Mouse (Mus musculus): Measurements from ENCODE around the gene Mroh2a. TPM values are rescaled to one million over a fixed set of nuclear protein-coding genes. Genes with fewer than 3 reads are reported as not detected.

Gene Mroh2a
- 0.41 TPM in 2 replicates for polyA plus RNA-seq (2015; fragmentation: Nextera tagmentation; extraction: Ambion mirVana)

DNA sequence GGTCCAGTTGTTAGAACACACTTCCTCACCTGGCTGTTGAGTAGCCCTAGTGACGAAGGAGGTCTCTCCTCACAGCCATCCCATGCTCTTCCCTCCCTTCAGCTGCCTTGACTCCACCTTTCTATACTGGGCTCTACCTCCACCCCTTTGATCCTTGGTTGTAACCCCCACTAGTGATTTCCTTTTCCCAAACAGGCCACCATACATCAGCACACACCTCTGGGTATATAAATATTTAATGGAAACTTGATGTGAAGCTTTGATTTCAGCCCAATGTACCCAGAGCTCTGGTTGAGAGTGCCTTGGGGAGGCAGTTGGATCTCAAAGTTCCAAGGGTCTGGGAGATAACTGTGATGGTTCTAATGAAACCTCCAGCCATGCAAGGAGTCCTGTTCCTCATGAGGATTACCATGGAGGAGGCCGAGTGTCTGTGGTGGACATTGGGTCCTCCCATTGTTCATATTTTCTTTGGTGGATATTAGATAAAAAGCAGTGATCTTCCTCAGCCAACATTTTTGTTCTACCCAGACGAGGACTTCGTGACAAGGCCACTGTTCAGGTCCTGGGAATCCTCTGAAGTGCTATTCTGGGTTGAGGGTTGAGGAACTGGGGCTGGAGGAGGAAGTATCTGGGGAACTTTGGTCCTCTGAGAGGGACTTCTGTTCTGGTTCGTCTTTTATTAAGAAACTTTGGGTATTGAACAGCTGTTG lies at the start of gene Mroh2a:
TSS of gene Mroh2a (plus strand) at position 317 of the 710 bp plus-strand sequence.
- H3K9me3 ChIP-seq (replicated peaks), result peaks cover 47% of the 10 kb centered on the region
- ATAC-seq (ENCODE audit: low read depth) (no peak), DNase-seq (no peak)
- WGBS (ENCODE audit: insufficient replicate concordance), result 32% methylated on average over 5 of the region's 5 CpGs
- no peaks in the 10 kb centered on the region for H3K4me1 ChIP-seq (replicated peaks)
- no peaks in the 10 kb centered on the region for H3K36me3 ChIP-seq
- H3K9ac ChIP-seq, result no peak within 1 kb of the TSS
- H3K27me3 ChIP-seq, result no peaks in the 10 kb centered on the region
- no peak within 1 kb of the TSS for H3K27ac ChIP-seq
- no peak within 1 kb of the TSS for H3K4me3 ChIP-seq (replicated peaks)
- no peak within 1 kb of the TSS for H3K4me2 ChIP-seq

DNA sequence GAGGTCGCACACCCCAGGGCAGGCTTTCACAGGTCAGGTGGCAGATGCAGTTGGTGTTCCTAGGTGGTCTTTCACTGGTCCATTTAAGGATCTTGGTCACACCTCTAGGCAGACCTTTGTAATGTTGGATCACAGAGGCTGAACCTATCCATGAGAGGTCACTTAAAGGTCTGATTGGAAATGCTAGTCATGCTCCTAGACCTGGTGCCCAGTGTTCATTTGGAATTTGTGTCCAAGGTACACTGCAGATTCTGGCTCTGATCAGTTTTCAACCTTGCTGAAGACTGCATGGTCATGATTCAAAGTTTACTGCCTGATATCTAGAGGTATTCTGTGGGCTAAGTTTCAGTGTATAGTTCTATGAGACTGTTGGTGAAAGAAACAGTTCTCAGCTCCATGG lies 47.1 kb upstream of the Mroh2a start:
- Histone ChIP-seq H3K4me3 (replicated peaks) (no peak overlapping the region), H3K36me3 (no peaks in the 10 kb centered on the region), H3K9me3 (replicated peaks) (peaks cover 16% of the 10 kb centered on the region), H3K4me2 (no peak overlapping the region), H3K27me3 (no peaks in the 10 kb centered on the region), H3K27ac (no peak overlapping the region), H3K9ac (no peak overlapping the region), H3K4me1 (replicated peaks) (no peaks in the 10 kb centered on the region)
- no peak for DNase-seq
- ATAC-seq (ENCODE audit: low read depth), result no peak
- 72% methylated on average over 1 of the region's 1 CpGs for WGBS (ENCODE audit: insufficient replicate concordance)

DNA sequence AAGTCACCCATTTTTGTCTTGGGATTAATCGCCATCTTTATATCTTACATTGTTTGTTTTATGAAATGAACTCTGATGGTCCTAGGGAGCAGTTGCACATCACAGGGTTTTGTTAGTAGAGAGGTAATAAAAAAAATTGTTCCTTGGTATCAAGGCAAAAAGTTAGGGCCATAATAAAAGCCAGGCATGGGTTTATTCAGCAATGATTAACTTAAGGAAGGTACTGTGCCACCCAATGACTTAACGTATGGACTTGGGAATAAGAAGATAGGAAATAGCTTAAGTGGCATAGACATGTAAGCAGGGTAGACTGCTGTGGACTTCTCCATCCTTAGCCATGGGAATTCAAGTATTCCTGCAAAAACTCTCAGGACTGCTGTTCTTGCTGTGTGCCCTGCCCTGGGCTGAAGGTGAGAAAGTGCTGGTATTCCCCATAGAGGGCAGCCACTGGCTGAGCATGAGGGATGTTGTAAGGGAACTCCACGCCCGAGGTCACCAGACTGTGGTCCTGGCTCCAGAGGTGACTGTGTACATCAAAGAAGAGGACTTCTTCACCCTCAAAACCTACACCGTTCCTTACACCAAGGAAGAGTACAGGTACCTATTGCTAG lies 40.4 kb upstream of the Mroh2a start:
- Histone ChIP-seq H3K27me3 (no peaks in the 10 kb centered on the region), H3K36me3 (no peaks in the 10 kb centered on the region), H3K9me3 (replicated peaks) (no peaks in the 10 kb centered on the region), H3K4me1 (replicated peaks) (no peaks in the 10 kb centered on the region), H3K9ac (no peak overlapping the region), H3K27ac (no peak overlapping the region), H3K4me3 (replicated peaks) (no peak overlapping the region), H3K4me2 (no peak overlapping the region)
- 63% methylated on average over 5 of the region's 5 CpGs for WGBS (ENCODE audit: insufficient replicate concordance)
- no peak for DNase-seq
- no peak for ATAC-seq (ENCODE audit: low read depth)

DNA sequence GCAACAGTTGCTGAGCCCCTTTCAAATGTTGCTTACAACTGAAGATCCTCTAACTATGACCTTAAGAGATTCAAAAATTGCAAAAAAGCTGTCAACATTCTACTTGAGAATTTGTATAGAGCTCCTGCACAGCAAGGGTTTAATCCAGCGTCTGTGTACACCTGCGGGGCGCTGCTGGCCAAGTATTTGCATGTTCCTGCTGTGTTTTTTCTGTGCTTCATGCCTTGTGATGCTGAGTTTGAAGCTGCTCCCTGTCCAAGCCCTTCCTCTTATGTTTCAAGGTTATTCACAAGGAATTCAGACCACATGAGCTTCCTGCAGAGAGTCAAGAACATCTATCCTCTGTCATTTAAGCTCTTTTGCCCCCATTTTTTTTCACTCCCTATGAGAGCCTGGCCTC lies 34.6 kb upstream of the Mroh2a start:
- H3K4me1 ChIP-seq (replicated peaks), result no peaks in the 10 kb centered on the region
- DNase-seq (no peak), ATAC-seq (ENCODE audit: low read depth) (no peak)
- H3K27me3 ChIP-seq, result no peaks in the 10 kb centered on the region
- no peak overlapping the region for H3K9ac ChIP-seq
- H3K27ac ChIP-seq, result no peak overlapping the region
- H3K4me2 ChIP-seq, result no peak overlapping the region
- WGBS (ENCODE audit: insufficient replicate concordance), result 63% methylated on average over 3 of the region's 3 CpGs
- no peak overlapping the region for H3K4me3 ChIP-seq (replicated peaks)
- no peaks in the 10 kb centered on the region for H3K9me3 ChIP-seq (replicated peaks)
- no peaks in the 10 kb centered on the region for H3K36me3 ChIP-seq

DNA sequence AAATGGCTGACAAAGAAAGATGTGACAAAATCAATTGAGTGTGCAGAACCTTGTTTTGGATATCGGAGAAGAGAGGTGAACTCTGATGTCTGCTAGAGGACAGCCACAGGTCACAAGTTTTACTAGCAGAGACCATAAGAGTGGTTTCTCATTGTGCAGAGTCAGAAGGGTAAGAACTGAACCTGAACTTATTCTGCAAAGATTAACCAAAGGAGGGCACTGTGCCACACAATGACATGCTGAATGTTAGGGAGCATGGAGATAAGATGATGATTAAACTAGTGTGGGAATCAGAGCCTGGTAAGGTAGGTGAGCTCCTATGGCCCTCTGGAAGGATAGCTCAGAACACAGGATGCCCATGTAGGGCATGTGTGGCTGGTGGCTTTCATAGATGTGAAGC lies 31.1 kb upstream of the Mroh2a start:
- Histone ChIP-seq H3K27me3 (peaks cover 9% of the 10 kb centered on the region; the same call in 1 of the 2 replicates), H3K9me3 (replicated peaks) (no peaks in the 10 kb centered on the region), H3K4me2 (no peak overlapping the region), H3K27ac (no peak overlapping the region), H3K9ac (no peak overlapping the region), H3K36me3 (no peaks in the 10 kb centered on the region), H3K4me1 (replicated peaks) (no peaks in the 10 kb centered on the region), H3K4me3 (replicated peaks) (no peak overlapping the region)
- WGBS (ENCODE audit: insufficient replicate concordance), result 58% methylated on average over 1 of the region's 1 CpGs
- DNase-seq (no peak), ATAC-seq (ENCODE audit: low read depth) (no peak)

DNA sequence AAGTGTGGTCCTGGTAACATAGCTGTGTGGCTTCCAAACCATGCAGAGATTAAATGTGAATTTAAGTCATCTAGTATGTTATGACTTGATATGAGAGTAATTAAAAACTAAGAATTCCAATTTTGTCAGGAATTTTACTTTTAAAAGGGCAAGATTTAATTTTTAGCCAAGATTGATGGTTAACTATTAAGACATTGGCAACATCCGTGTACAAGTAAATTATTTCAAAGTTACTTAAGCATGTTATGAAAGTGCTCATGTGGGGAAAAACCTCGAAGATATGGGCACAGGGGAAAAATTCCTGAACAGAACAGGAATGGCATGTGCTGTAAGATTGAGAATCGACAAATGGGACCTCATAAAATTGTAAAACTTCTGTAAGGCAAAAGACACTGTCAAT lies 29.3 kb upstream of the Mroh2a start:
- Histone ChIP-seq H3K36me3 (no peaks in the 10 kb centered on the region), H3K4me3 (replicated peaks) (no peak overlapping the region), H3K4me1 (replicated peaks) (no peaks in the 10 kb centered on the region), H3K27ac (no peak overlapping the region), H3K27me3 (peaks cover 9% of the 10 kb centered on the region; the same call in 1 of the 2 replicates), H3K9ac (no peak overlapping the region), H3K9me3 (replicated peaks) (no peaks in the 10 kb centered on the region), H3K4me2 (no peak overlapping the region)
- no peak for DNase-seq
- no peak for ATAC-seq (ENCODE audit: low read depth)
- WGBS (ENCODE audit: insufficient replicate concordance), result 45% methylated on average over 3 of the region's 3 CpGs

DNA sequence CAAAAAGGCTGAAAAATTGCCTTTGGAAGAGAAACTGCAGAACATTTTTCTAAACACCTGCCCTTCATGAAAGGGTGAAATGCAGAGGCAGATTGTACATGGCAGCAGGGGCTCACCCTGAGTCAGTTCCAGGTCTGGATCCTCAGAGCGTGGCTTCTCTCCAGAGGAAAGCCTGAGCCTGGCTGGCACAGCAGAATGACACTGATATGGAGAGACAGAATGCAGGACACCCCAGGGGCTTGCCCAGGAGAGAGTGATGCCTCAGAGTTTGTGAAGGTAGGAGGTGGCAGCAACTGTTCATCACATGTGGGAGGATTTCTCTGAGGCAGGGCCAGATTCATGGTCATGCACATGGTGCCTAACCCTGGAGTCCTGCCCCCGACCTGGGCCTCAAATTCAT lies 26.8 kb upstream of the Mroh2a start:
- no peak for ATAC-seq (ENCODE audit: low read depth)
- 57% methylated on average over 2 of the region's 2 CpGs for WGBS (ENCODE audit: insufficient replicate concordance)
- Histone ChIP-seq H3K9ac (no peak overlapping the region), H3K4me1 (replicated peaks) (peaks cover 9% of the 10 kb centered on the region), H3K4me2 (no peak overlapping the region), H3K27me3 (peaks cover 12% of the 10 kb centered on the region; the same call in 1 of the 2 replicates), H3K4me3 (replicated peaks) (no peak overlapping the region), H3K9me3 (replicated peaks) (no peaks in the 10 kb centered on the region), H3K36me3 (0 out of 2 replicates have a peak, but pooled peaks cover 3% of the 10 kb centered on the region), H3K27ac (no peak overlapping the region)
- no peak for DNase-seq

DNA sequence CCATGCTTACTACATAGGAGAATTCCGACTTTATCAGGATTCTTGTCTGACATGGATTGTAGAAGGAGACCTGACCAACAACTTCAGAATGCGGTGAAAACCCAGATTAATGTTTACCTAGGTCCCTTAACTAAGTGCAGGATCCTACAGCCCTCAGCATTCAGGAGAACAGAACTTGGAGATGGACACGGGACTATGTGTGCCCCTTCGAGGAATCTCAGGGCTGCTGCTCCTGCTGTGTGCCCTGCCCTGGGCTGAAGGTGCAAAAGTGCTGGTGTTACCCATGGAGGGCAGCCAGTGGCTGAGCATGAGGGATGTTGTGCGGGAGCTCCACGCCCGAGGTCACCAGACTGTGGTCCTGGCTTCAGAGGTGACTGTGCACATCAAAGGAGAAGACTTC lies 26.3 kb upstream of the Mroh2a start, which contains the start of gene Ugt1a2:
TSS of gene Ugt1a2 (plus strand) at position 146 of the 400 bp plus-strand sequence.
- no peak within 1 kb of the TSS for H3K27ac ChIP-seq
- H3K9me3 ChIP-seq (replicated peaks), result no peaks in the 10 kb centered on the region
- H3K36me3 ChIP-seq, result 0 out of 2 replicates have a peak, but pooled peaks cover 3% of the 10 kb centered on the region
- peaks cover 12% of the 10 kb centered on the region; the same call in 1 of the 2 replicates for H3K27me3 ChIP-seq
- peaks cover 14% of the 10 kb centered on the region for H3K4me1 ChIP-seq (replicated peaks)
- H3K9ac ChIP-seq, result no peak within 1 kb of the TSS
- no peak within 1 kb of the TSS for H3K4me3 ChIP-seq (replicated peaks)
- 59% methylated on average over 7 of the region's 7 CpGs for WGBS (ENCODE audit: insufficient replicate concordance)
- ATAC-seq (ENCODE audit: low read depth), result no peak
- H3K4me2 ChIP-seq, result no peak within 1 kb of the TSS
- DNase-seq, result no peak

DNA sequence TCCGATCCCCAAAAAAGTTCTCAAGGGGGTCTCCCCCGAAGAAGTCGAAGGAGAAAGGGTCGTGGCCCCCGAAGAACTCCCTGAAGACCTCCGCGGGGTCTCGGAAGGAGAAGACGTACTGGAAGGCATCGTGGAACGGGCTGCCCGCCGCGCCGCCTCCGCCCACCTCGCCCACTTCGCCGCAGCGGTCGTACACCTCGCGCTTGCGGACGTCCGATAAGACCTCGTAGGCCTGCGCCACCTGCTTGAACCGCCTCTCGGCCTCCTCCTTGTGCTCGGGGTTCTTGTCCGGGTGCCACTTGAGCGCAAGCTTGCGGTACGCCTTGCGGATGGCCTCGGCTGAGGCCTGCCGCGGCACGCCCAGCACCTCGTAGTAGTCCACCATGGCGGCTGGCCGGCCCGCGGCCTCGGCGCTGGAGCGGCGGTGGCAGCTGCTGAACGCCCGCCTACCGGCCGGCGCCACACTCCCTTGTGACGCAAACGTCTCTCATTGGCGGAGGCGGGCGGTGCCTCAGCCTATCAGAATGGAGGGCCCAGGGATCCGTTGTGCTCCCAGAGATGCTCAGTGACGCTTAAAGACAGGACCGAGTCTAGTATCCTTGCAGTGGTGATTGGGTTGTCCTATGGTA lies 21.4 kb upstream of the Mroh2a start, which contains the start of gene Dnajb3:
TSS of gene Dnajb3 (minus strand) at position 489 of the 629 bp plus-strand sequence.
- Histone ChIP-seq H3K27me3 (peaks cover 5% of the 10 kb centered on the region; the same call in 1 of the 2 replicates), H3K4me3 (replicated peaks) (peak within 1 kb of the TSS; percentile 68), H3K9ac (peak within 1 kb of the TSS; percentile 82), H3K36me3 (0 out of 2 replicates have a peak, but pooled peaks cover 3% of the 10 kb centered on the region), H3K9me3 (replicated peaks) (no peaks in the 10 kb centered on the region), H3K4me2 (peak within 1 kb of the TSS; percentile 85), H3K4me1 (replicated peaks) (peaks cover 47% of the 10 kb centered on the region), H3K27ac (peak within 1 kb of the TSS; percentile 95)
- peak; percentile 87 for ATAC-seq (ENCODE audit: low read depth)
- 3% methylated on average over 62 of the region's 62 CpGs for WGBS (ENCODE audit: insufficient replicate concordance)
- DNase-seq, result peak; percentile 83

DNA sequence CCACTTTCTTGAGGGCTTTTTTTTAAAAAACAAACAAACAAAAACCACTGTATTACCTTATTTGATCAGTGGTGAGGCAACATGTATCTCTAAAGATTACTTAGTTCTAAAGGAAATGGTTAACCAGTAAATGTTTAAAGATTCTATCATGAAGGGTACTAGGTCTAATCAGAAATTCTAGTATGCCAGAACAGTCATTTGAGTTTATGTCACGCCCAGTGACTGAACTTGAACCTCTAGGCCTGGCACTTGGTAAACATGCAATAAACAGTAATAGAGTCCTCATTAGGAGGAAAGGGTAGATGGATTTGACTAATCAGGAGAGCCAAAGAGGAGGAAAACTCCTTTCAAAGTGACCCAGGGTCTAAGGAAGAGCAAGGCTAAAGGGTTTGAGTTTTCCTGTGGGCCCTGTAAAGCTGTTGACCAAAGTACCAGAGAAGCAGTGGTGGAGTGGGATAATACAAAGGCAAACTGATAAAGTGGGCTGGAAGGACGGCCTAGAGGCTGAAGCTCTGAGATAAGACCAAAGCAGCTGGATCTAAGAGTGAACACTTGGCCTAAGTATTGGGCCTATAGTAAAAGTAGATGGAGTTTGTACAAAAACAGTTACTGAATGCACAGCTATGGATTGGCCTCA lies 19.8 kb upstream of the Mroh2a start:
- H3K9me3 ChIP-seq (replicated peaks), result peaks cover 7% of the 10 kb centered on the region
- no peak overlapping the region for H3K4me3 ChIP-seq (replicated peaks)
- WGBS (ENCODE audit: insufficient replicate concordance), result 18% methylated on average over 2 of the region's 2 CpGs
- H3K27ac ChIP-seq, result peak overlapping the region; percentile 95
- DNase-seq (peak; percentile 76), ATAC-seq (ENCODE audit: low read depth) (peak; percentile 90)
- 0 out of 2 replicates have a peak, but pooled peaks cover 3% of the 10 kb centered on the region for H3K36me3 ChIP-seq
- peak overlapping the region; percentile 57; the same call in 1 of the 2 replicates for H3K9ac ChIP-seq
- peak overlapping the region; percentile 51 for H3K4me2 ChIP-seq
- 0 out of 2 replicates have a peak, but pooled peaks cover 2% of the 10 kb centered on the region for H3K27me3 ChIP-seq
- peaks cover 47% of the 10 kb centered on the region for H3K4me1 ChIP-seq (replicated peaks)

DNA sequence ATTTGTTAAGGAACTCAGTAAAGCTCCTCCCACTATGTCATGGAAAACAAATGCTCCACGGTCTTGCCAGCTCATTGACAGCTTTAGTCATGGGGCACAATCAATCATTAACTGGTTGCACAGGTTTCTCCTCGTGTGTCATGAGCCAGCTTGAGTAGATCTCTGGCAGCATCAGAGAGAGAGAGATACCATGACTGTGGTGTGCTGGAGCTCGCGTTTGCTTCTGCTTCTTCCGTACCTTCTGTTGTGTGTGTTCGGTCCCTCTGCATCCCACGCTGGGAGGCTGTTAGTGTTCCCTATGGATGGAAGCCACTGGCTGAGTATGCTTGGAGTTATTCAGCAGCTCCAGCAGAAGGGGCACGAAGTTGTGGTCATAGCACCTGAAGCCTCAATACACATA lies 15.0 kb upstream of the Mroh2a start, which contains the start of gene Ugt1a1:
TSS of gene Ugt1a1 (plus strand) at position 148 of the 400 bp plus-strand sequence.
- no peak for ATAC-seq (ENCODE audit: low read depth)
- DNase-seq, result no peak
- WGBS (ENCODE audit: insufficient replicate concordance), result 56% methylated on average over 8 of the region's 8 CpGs

More for the DNA sequence above, 15.0 kb upstream of the Mroh2a start, which contains the start of gene Ugt1a1:
- Histone ChIP-seq H3K4me1 (replicated peaks) (peaks cover 20% of the 10 kb centered on the region), H3K9me3 (replicated peaks) (peaks cover 43% of the 10 kb centered on the region), H3K27me3 (no peaks in the 10 kb centered on the region), H3K4me2 (no peak within 1 kb of the TSS), H3K4me3 (replicated peaks) (no peak within 1 kb of the TSS), H3K27ac (no peak within 1 kb of the TSS), H3K9ac (no peak within 1 kb of the TSS), H3K36me3 (no peaks in the 10 kb centered on the region)
